ENCODE assay signal across 9 mouse cellular contexts in genomic region chr5:99157973-99158372, GRCm38 (mm10).
A peak's percentile ranks its signal among the peaks of the same experiment; 100 is the strongest.
DNase-seq lines count a peak whose midpoint lies in the region; ATAC-seq and TF ChIP-seq lines count a peak whose summit lies in the region.
"Had no signal": no experiment of that assay in that cellular context is flagged by ENCODE, and none has a peak within 500 bp of the region (broad histone marks: within the 10 kb centered on the region; RNA-seq: fewer than 3 reads in every experiment).

No protein-coding gene starts in this region.

- H3K27ac ChIP-seq in heart, postnatal 0 days (ENCODE audit: low read depth): no peak overlapping the region
- H3K27ac ChIP-seq: lung, embryonic 15.5 days had no signal

- DNase-seq in heart, postnatal 0 days (ENCODE audit: low spot score): peak; percentile 32
- no peak for DNase-seq in heart, postnatal 25 days (ENCODE audit: low spot score)
- peak; percentile 22 for DNase-seq in brain, embryonic 18.5 days (ENCODE audit: low read depth, low spot score)
- peak; percentile 28 to 86 for DNase-seq in frontal cortex, adult 2 months (ENCODE audit: extremely low spot score in 1 of 2, low spot score in 1 of 2)
- DNase-seq in layer of hippocampus, postnatal 10 days (ENCODE audit: low spot score in 2 of 2): peak; percentile 68 to 73
- DNase-seq in mesoderm, embryonic 11.5 days (ENCODE audit: low read depth, low spot score): peak; percentile 68
- no peak for DNase-seq in ovary, postnatal 36 days (ENCODE audit: low spot score)

- H3K4me3 ChIP-seq in heart, postnatal 0 days (ENCODE audit: low read depth, low read length): no peak overlapping the region
- H3K4me3 ChIP-seq in E14TG2a.4 (replicated peaks; ENCODE audit: low read length): no peak overlapping the region
- H3K4me3 ChIP-seq: lung, embryonic 15.5 days had no signal

- no peak for TF ChIP-seq EP300 in heart, postnatal 0 days (IDR thresholded peaks at IDR 0.05; ENCODE audit: low read depth)

- no peaks in the 10 kb centered on the region for H3K36me3 ChIP-seq in heart, postnatal 0 days (replicated peaks; ENCODE audit: control insufficient read depth, insufficient read depth, low read length)
- H3K36me3 ChIP-seq in E14TG2a.4 (ENCODE audit: insufficient read depth, low read length): no peaks in the 10 kb centered on the region
- H3K36me3 ChIP-seq: lung, embryonic 15.5 days had no signal

- no peaks in the 10 kb centered on the region for H3K27me3 ChIP-seq in heart, postnatal 0 days (ENCODE audit: control insufficient read depth, insufficient read depth, low read length)
- H3K27me3 ChIP-seq in E14TG2a.4 (ENCODE audit: insufficient read depth, low read length): no peaks in the 10 kb centered on the region
- H3K27me3 ChIP-seq: lung, embryonic 15.5 days had no signal

- peak; percentile 80 for TF ChIP-seq CTCF in heart, postnatal 0 days (IDR thresholded peaks at IDR 0.05; ENCODE audit: low read depth)
- peak; percentile 37 for TF ChIP-seq CTCF in E14TG2a.4 (conservative IDR thresholded peaks at IDR 0.05; ENCODE audit: low read length)

- no peaks in the 10 kb centered on the region for H3K4me1 ChIP-seq in heart, postnatal 0 days (ENCODE audit: control insufficient read depth, insufficient read depth)
- no peaks in the 10 kb centered on the region for H3K4me1 ChIP-seq in E14TG2a.4 (replicated peaks; ENCODE audit: low read depth, low read length)
- H3K4me1 ChIP-seq: lung, embryonic 15.5 days had no signal

- no peak overlapping the region for H3K9ac ChIP-seq in heart, postnatal 0 days (replicated peaks; ENCODE audit: low read depth, low read length)
- H3K9ac ChIP-seq: lung, embryonic 15.5 days had no signal

- no peaks in the 10 kb centered on the region for H3K9me3 ChIP-seq in heart, postnatal 0 days (replicated peaks; ENCODE audit: control insufficient read depth, low read length)
- no peaks in the 10 kb centered on the region for H3K9me3 ChIP-seq in E14TG2a.4 (ENCODE audit: low read length)
- H3K9me3 ChIP-seq: lung, embryonic 15.5 days had no signal

- intact Hi-C loops in heart, postnatal 25 days (cut with DNase I): loop anchor here (5.0 to 10.0 kb wide), 2 partner anchors 253 to 811 kb away; no protein-coding TSS in a partner anchor

- 12% methylated on average over 1 of the region's 1 CpGs for WGBS in heart, postnatal 0 days

- H3K4me2 ChIP-seq in heart, postnatal 0 days (ENCODE audit: low read depth, low read length): no peak overlapping the region
- H3K4me2 ChIP-seq: lung, embryonic 15.5 days had no signal

- ATAC-seq in heart, postnatal 0 days (ENCODE audit: insufficient read depth, low read depth): no peak

Comparison
In these comparisons a context has a peak if more than half of its experiments do, and no peak if none do; other contexts are left out.
1. DNase-seq: peak in heart, postnatal 0 days (single experiment), brain, embryonic 18.5 days (single experiment), frontal cortex, adult 2 months (2 of 2), layer of hippocampus, postnatal 10 days (2 of 2) and mesoderm, embryonic 11.5 days (single experiment); none in heart, postnatal 25 days (single experiment) and ovary, postnatal 36 days (single experiment).